Mouse (Mus musculus) cerebellum, adult 18-20 months (tissue): ENCODE data around the gene Lztr1.

Experiments
- DNase-seq, 2 experiments: peaks; one replicate each; pipeline ENCODE4 v3.0.0; 2021

Lztr1 gene

GRCm38 (mm10) chr16:17508546-17509239 is at the start of gene Lztr1:
Gene Lztr1, plus strand, starts transcription at chr16:17508688.
- peak; percentile 92 to 94 for DNase-seq

GRCm38 (mm10) chr16:17460254-17460653 is 48.2 kb upstream of the Lztr1 start:
- DNase-seq, result peak in 1 of 2 experiments; percentile 41

DNA sequence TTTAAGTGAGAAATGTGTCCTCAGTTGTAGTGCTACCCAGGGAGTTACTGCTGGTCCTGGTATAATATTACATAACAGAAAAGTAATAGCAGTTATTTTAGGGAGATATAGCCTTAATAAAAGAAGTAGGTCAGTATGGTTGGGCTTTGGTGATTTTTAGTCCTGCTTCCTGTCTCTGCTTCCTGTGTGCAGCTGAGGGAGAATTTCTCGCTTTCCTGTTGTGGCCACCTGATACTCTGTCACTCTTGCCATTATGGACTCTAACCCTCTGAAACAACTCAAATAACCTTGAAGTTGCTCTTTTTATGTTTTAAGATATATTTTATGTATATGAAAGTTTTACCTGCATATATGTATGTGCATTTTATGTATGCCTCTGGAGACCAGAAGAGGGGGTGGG is 46.9 kb upstream of the Lztr1 start:
- DNase-seq, result no peak

GRCm38 (mm10) chr16:17463184-17463583 is 45.3 kb upstream of the Lztr1 start:
- DNase-seq, result no peak

- DNase-seq, result no peak
Measured at GRCm38 (mm10) chr16:17466875-17467663, 41.4 kb upstream of the Lztr1 start.

- no peak for DNase-seq
Measured at GRCm38 (mm10) chr16:17472498-17472897, 36.0 kb upstream of the Lztr1 start.

- DNase-seq, result peak; percentile 64 to 66
Measured at GRCm38 (mm10) chr16:17474091-17474490, 34.4 kb upstream of the Lztr1 start.

- no peak for DNase-seq
Measured at GRCm38 (mm10) chr16:17474761-17475160, 33.7 kb upstream of the Lztr1 start.

- DNase-seq, result no peak
Measured at GRCm38 (mm10) chr16:17475326-17475725, 33.2 kb upstream of the Lztr1 start.

- no peak for DNase-seq
Measured at GRCm38 (mm10) chr16:17478331-17478943, 30.1 kb upstream of the Lztr1 start.

DNA sequence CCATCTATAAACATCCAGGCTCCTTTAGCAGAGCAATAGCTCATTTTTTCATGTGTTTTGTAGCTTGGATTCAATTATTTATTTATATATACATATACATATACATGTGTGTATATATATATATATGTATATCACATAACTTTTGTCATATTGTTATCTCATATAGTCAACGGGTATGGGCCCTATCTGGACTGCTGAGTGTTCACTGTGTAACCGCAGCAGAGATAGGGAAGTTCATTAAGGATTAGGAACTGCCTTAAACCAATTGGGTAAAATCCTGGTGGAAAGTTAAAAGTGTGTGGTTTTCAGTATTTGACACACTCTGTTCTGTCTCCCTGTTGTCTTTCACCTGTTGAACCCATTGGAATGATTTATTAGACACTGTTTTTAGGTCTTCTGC is 27.0 kb upstream of the Lztr1 start:
- no peak for DNase-seq

GRCm38 (mm10) chr16:17486505-17486904 is 22.0 kb upstream of the Lztr1 start:
- DNase-seq, result peak in 1 of 2 experiments; percentile 36

DNA sequence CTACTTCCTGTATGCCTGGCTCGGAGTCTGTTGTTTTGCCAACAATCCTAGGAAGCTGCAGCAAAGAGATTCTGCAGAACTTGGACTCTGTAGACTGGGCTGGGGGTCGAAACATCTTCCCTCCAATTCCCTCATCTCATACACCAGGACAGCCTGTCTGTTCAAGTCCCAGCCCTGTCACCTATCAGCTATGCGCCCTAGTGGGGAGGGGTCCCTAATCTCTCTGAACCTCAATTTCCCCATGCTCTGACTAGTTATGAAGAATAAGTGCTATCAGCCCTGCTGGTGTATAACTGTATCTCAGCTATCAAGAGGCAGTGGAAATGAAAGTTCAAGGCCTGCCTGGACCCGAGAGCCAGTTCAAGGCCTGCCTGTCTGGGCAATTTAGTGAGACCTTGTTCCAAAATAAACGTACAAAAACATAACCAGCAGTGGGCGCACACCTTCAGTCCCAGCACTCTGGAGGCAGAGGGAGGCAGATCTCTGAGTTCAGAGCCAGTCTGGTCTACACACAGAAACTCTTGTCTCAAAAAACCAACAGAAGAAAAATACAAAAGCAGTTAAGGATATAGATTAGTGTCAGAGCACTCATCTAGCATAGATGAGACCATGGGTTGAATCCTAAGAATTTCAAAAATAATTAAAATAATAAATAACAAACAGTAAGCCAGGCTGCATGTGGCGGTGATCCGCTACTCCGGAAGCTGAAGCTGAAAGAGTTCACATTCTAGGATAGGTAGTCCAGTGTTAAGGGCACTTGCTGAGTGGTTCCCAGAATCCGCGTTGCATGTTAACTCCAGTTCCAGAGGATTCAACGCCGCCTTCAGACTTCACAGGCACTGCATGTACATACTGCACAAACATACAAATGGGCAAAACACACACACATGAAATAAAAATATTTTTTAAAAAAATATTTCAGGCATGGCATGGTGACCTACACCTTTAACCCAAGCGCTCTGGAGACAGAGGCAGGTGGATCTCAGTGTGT is 19.7 kb upstream of the Lztr1 start:
- DNase-seq, result peak in 1 of 2 experiments; percentile 44

GRCm38 (mm10) chr16:17489469-17490111 is 18.9 kb upstream of the Lztr1 start, which contains the start of gene Aifm3:
Gene Aifm3, plus strand, starts transcription at chr16:17489611.
- DNase-seq, result peak; percentile 72 to 83

DNA sequence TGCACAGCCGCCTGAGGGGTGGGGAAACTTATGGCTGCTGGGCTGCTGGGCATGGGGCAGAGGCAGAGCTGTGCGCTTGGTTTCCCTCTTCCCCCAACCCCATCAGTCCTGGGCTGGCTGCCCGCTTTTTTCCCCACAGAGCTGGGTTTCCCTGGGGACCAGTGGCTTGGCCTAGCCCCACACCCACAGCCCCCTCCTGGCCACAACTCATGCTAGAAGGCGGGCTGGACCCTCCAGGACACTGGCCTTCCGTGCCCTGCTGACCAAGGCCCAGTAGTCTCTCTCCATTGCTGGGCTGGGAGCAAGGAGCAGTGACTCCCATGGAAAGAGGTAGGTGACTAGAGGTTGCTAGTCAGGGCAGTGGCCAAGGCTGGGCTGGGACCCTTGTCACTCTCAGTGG is 17.3 kb upstream of the Lztr1 start:
- DNase-seq, result peak; percentile 56 to 57

DNA sequence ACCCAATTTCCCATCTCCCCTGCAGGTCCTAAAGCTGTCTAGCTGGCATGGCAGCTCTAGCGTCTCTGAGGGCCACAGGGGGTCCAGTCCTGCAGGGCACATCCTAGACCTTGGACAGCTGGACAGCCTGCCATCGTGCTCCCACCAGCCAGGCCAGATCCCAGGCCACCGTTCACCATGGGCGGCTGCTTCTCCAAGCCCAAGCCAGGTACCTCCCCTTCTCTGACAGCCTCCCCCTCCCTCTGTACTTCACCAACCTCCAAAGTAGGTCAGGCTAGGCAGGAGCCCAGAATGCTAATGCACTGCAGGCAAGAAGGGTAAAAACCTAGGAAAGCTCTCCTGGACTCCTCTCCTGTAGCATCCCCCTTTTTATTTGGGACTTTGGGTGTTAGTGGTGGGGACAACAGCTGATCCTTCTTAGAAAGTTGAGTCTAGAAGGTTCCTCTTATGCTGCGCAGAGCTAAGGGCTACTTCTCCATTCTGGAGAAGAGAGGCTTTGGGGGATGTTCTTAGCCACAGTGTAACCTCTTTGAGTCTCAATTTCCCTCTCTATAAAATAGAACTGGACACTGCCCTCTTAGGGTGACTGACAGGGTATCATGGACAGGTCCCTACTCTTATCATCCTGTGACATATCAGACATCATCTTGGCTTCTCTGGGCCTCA is 16.5 kb upstream of the Lztr1 start:
- peak; percentile 78 to 87 for DNase-seq

- peak; percentile 68 to 83 for DNase-seq
Measured at GRCm38 (mm10) chr16:17496499-17497305, 11.8 kb upstream of the Lztr1 start.

- DNase-seq, result peak in 1 of 2 experiments; percentile 28
Measured at GRCm38 (mm10) chr16:17499249-17499883, 9.1 kb upstream of the Lztr1 start.

GRCm38 (mm10) chr16:17502681-17503080 is 5.8 kb upstream of the Lztr1 start:
- DNase-seq, result no peak
